Comparison of ENCODE assay signal across 25 mouse cellular contexts in the genomic region with DNA sequence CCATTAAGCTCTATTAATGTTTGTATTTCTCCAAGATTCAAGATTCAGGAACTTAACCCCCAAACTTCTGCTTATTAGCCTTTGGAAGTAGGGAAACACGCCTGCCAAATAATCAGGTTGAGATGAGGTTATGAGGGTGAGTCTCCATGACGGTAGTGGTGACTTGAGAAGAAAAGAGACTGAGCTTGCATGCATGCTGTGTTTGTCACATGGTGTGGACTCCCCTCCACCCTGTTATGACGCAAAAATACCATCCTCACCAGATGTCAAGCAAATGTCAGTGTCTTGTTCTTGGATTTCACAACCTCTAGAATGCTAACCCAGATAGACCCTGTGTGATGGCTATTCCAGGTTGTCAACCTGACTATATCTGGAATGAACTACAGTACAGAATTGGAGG. TPM values are rescaled to one million over a fixed set of nuclear protein-coding genes. Genes with fewer than 3 reads are reported as not detected.
"Had no signal": no experiment of that assay in that cellular context is flagged by ENCODE, and none has a peak within 500 bp of the region (broad histone marks: within the 10 kb centered on the region; RNA-seq: fewer than 3 reads in every experiment).

No protein-coding gene starts in this region.

- H3K27me3 ChIP-seq: neural tube, embryonic 13.5 days; neural tube, embryonic 15.5 days; stomach, embryonic 15.5 days had no signal

- DNase-seq: retina, postnatal 1 day; right cerebral cortex, adult 18-20 months; right cerebral cortex, postnatal 14 days; right cerebral cortex, postnatal 25 days; right cerebral cortex, postnatal 4 days; spleen, adult 18-20 months; thymus, adult 18-20 months; thymus, adult 2 months; thymus, postnatal 14 days; thymus, postnatal 25 days; thymus, postnatal 36 days; thymus, postnatal 4 days had no signal

- H3K4me1 ChIP-seq: neural tube, embryonic 13.5 days; neural tube, embryonic 15.5 days; stomach, embryonic 15.5 days had no signal

- H3K36me3 ChIP-seq: neural tube, embryonic 13.5 days; neural tube, embryonic 15.5 days; stomach, embryonic 15.5 days had no signal

- H3K4me3 ChIP-seq: neural tube, embryonic 13.5 days; neural tube, embryonic 15.5 days; stomach, embryonic 15.5 days had no signal

- H3K27ac ChIP-seq: neural tube, embryonic 13.5 days; neural tube, embryonic 15.5 days; stomach, embryonic 15.5 days; stomach, postnatal 0 days had no signal

- H3K9me3 ChIP-seq: neural tube, embryonic 13.5 days; neural tube, embryonic 15.5 days; stomach, embryonic 15.5 days had no signal

RNA-seq across cellular contexts. Expression of a gene that starts 43.3 kb away (rescaled TPM):
- total RNA-seq: neutrophil, adult 5-6 weeks had no signal
- polyA plus RNA-seq: neural tube, embryonic 13.5 days; neural tube, embryonic 14.5 days; neural tube, embryonic 15.5 days; small intestine, adult 2 months; spleen, adult 2 months; stomach, embryonic 14.5 days; stomach, embryonic 15.5 days; stomach, embryonic 16.5 days; stomach, postnatal 0 days; testis, adult 2 months; thymus, adult 2 months; thymus, postnatal 0 days; urinary bladder, adult 2 months had no signal
